Mouse (Mus musculus) right cerebral cortex, adult 2 months (tissue): ENCODE data around the gene Kcnj12.

Experiments
- DNase-seq, 2 experiments: peaks; one replicate each; pipeline ENCODE4 v3.0.0; 2021 to 2022; ENCODE audit warnings: low spot score in 2 of 2

Gene Kcnj12

GRCm38 (mm10) chr11:61059691-61060457 is 37.5 kb downstream of the Kcnj12 start:
- no peak for DNase-seq

- DNase-seq = no peak
These were observed 38.3 kb downstream of the Kcnj12 start for GRCm38 (mm10) chr11:61060634-61061033.

- peak; percentile 58 to 60 for DNase-seq
These were observed 40.4 kb downstream of the Kcnj12 start for GRCm38 (mm10) chr11:61062548-61063461.

DNA sequence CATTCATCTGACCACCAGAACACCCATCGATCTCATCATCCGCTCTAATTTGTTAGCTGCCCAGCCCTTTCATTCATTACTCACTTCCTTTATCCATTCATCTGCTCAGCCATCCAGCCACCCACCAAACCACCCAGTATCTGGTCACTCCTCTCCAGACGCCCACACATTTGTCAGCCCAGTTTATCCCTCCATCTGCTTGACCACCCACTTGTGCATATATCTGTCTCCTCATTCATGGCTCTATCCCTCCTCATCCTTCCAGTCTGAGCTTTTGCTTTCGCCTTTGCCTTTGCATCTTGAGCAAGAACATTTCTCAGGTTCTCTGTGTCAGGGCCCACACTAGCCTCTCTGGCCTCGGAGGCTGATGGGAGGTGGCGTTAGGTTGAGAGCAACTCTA is 41.1 kb downstream of the Kcnj12 start:
- DNase-seq = peak; percentile 70 to 81

DNA sequence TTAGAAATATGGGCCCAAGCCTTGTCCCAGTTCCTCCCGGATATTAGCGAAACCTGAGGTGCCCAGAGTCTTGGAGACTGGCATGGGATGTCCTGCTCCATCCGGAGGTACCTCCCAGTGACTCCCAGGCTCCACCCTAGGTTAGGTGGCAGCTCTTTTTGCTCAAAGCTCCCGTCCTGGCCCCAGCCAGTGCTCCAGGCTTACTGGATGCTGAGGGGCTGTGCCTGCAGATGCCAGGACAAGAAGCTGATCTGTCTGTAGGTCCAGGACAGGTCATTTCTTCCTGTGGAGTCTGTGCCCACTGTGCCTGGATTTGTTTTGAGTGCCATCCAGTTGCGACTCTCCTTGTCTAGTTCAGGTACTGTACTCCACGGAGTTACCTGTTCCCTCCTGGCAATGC is 43.3 kb downstream of the Kcnj12 start:
- no peak for DNase-seq

GRCm38 (mm10) chr11:61067133-61067835 is 44.9 kb downstream of the Kcnj12 start:
- DNase-seq = no peak

GRCm38 (mm10) chr11:61068866-61069265 is 46.5 kb downstream of the Kcnj12 start:
- DNase-seq = peak; percentile 78 to 86

DNA sequence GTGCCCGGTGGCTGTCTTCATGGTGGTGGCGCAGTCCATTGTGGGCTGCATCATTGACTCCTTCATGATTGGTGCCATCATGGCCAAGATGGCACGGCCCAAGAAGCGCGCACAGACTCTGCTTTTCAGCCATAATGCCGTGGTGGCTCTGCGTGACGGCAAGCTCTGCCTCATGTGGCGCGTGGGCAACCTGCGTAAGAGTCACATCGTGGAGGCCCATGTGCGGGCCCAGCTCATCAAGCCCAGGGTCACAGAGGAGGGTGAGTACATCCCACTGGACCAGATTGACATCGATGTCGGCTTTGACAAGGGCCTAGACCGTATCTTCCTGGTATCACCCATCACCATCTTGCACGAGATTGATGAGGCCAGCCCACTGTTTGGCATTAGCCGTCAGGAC is 47.3 kb downstream of the Kcnj12 start:
- no peak for DNase-seq

DNA sequence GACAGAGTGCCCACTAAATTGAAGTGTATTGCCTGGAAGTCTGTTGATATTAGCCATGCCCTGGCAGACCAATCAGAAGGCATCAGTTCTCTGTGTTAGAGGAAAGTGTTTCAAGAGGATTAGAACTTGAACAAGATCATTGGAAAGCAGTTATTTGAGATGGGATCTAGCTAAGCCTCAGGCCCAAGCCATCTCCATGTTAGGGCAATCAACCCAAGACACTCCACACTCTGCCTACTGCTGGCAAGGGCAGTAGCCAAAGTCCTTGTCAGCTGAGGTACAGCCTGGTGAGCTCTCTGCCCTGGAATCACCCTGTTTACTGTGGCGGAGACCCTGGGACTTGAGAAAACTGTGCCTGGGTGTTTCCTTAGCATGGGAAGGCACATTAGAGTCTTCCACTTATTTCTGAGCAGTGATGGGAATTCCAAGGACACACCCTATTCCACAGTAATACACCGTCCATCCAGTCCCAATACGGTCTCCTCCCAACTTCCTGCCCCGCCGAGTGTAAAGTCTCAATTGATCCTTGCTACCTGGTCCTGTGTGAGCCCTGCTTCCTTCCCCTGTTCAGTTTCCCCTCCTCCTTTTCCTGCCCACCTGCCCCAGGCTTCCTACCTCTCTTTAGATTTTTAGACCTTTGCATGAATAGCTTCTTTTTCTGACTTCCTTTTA is 52.4 kb downstream of the Kcnj12 start:
- no peak for DNase-seq

DNA sequence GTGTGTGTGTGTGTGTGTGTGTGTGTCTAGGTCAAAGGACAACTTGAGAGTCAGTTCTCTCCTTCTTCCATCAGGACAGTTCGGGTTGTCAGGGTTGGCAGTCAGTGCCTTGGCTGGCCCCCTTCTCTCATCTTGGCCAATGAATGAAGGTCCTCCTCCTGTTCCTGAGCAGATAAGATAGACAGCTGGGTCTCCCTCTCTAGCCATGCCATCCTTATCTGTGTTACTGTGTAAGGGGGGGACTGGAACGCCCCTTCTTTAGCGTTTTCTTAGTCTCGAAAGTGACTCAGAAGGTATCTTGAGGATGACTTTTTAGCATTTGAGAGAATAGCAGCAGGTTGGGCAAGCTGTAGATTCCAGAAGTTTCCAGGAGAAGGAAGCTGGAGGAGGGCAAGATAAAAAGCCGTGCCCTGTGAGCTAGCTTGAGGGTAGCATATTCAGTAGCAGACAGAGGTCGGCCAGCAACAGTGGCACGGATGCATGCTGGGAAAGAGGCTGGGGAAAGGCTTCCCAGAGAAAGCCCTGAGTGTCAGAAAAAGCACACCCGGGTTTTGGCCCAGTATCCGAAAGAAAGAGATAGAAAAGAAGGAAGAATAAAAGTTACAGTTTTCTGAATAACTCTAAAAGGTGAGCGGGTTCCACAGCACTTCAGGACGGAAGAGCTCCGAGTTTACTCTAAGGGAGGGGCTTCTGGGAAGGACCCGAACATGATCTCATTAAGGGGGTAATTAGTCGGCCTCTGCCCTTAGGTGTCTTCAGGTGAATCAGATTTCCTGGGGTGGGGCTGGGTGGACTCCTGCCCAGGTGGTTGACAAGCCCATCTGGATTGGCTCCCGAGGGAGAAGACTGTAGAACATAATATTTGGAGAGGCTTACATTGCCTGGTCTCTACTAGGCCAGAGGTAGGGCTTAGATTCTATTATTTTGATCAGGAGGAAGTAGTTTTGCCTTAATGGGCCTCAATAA is 53.3 kb downstream of the Kcnj12 start:
- DNase-seq = no peak

DNA sequence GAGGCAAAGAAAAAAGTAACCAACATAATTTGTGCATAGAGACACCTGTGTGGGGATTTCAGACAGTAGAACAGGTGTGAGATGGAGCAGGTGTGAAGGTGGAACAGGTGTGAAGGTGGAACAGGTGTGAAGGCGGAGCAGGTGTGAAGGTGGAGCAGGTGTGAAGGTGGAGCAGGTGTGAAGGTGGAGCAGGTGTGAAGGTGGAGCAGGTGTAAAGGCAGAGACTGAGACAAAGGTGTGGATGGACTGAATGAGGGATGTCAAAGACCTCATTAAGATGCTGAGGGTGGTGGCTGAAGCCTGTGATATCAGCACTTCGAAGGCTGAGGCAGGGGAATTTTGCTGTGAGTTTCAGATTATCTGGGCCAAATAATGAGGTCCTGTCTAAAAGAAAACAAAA is 59.3 kb downstream of the Kcnj12 start:
- no peak for DNase-seq

- no peak for DNase-seq
These were observed 67.8 kb downstream of the Kcnj12 start for GRCm38 (mm10) chr11:61090195-61090594.

DNA sequence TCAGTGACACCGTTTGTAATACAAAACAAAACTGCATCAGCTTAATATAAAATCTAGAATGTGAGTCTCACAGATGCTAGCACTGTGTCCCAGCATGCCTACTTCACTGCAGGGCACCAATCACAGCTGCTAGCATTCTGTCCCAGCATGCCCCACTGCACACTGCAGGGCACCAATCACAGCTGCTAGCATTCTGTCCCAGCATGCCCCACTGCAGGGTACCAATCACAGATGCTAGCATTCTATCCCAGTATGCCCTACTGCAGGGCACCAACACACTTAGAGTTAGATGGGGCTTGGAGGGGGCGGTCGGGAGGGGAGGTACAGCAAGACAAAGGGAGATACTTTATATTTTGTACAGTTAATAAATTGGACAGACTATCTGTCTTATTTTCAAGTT is 68.8 kb downstream of the Kcnj12 start:
- no peak for DNase-seq

- DNase-seq = peak; percentile 86 to 88
These were observed 69.4 kb downstream of the Kcnj12 start for GRCm38 (mm10) chr11:61091642-61092262.

DNA sequence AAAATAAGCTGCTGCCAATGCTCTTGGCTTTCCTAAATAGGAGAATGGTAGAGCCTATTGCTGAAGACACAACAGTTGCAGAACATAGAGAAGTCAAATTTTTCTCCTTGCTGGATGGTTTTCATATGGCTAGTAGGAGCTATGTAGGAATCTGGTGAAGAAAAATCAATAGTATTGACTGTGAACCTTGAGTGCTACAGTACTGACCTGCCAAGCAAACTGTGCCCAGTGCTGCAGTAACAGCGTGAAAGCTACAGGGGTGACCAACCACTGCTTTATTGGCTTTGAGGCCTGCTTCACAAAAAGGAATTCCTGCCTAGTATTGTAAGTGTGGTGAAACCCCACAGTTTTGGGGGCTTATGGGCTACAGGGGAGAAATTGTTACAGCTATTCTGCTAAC is 75.7 kb downstream of the Kcnj12 start:
- no peak for DNase-seq

DNA sequence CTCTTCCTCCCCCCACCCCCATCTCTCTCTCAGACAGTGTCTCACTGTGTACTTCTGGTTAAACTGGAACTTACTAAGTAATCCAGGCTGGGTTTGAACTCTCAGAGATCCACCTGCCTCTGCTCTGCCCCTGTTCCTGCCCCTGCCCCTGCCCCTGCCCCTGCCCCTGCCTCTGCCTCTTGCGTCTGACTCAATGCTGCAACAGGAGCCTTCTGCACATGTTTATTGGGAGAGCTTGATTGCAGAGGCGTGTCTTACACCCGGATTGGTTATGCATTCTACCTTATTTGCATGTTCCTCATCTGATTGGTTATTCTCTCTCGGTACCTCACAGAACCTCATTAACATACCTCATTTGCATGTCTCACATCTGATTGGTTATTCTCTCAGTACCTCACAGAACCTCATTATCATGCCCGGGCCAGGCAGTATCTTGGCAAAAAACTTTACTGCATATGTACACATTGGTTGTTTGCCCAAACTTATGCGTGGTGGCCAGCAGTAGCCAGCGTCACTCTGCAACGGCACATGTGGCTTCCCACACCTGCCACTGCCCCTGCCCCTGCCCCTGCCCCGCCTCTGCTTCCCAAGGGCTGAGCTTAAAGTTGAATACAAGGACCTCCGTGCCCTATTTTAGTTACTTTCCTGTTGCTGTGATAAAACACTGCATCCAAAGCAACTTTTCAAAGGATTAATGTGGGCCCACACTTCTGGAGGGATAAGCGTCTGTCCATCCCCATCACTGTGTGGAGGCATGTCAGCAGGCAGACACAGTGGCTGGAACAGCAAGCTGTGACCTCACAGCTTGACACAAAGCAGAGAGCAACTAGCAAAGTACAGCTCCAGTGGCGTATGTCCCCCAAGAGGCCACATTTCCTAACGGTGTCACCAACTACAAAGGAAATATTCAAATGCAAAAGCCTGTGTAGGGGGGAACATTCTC is 80.3 kb downstream of the Kcnj12 start:
- no peak for DNase-seq

DNA sequence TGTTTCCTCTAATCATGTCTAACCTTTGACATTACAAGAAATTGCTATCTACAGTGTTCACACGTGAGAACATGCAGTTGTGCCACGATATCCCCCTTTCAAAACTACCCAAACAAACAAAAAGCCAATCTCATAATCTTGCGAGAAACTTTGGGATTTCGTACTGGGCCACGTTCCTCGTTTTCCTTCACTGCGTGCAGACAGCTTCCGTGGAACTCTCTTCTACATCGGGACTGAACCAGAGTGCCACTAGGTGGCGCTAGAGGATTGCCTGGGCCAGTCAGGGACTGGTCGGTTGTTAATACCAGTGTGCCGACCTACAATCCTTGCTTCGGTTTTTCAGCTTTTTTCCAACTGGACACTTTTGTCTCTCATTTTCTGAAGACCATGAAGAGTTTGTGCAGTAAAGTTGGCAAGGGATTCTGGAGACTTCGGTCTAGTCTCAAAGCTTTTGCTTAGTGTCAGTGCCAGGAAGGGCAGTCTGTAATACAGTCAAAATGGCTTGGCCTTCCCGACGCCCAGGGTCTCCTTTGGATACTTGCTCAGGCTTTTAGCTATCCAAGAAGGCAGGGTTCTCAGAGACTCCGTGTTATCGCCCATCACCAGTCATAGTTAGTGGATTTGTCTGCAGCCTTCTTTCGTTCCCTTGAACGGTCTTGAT is 82.0 kb downstream of the Kcnj12 start:
- DNase-seq = peak; percentile 84 to 91

DNA sequence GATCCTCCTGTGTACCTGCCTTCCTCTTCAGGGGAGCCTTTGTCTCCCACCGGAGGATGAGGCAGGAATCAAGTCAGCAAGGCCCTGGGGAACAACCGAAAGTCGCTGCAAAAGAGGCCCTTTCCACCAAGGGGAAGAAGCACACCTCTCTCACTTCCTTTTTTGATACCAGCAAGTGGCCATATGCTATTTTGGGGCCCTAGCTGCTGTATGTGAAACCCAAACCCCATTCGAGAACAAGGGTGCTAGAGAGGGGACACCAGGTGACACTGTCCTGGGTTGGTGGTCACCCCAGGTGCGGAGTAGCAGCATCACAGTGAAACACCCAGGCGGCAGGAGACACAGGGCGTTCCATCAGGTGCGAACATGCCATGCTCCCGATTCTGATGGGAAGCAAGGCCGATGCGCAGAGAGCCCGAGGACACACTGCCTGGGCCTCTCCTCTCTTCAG is 86.6 kb downstream of the Kcnj12 start:
- DNase-seq = no peak
